ENCODE assay signal across 17 mouse cellular contexts in genomic region chr13:102070740-102071139, GRCm38 (mm10).
A peak's percentile ranks its signal among the peaks of the same experiment; 100 is the strongest.
DNase-seq lines count a peak whose midpoint lies in the region; ATAC-seq and TF ChIP-seq lines count a peak whose summit lies in the region.
"Had no signal": no experiment of that assay in that cellular context is flagged by ENCODE, and none has a peak within 500 bp of the region (broad histone marks: within the 10 kb centered on the region; RNA-seq: fewer than 3 reads in every experiment).

No protein-coding gene starts in this region.

- no peaks in the 10 kb centered on the region for H3K4me1 ChIP-seq in liver, postnatal 0 days (ENCODE audit: insufficient read depth)
- H3K4me1 ChIP-seq in liver, embryonic 12.5 days = peaks cover 18% of the 10 kb centered on the region; the same call in 1 of the 2 replicates
- no peaks in the 10 kb centered on the region for H3K4me1 ChIP-seq in hindbrain, embryonic 13.5 days (replicated peaks)
- H3K4me1 ChIP-seq: midbrain, embryonic 15.5 days had no signal

- no peak overlapping the region for H3K4me2 ChIP-seq in liver, postnatal 0 days (ENCODE audit: low read depth, low read length)
- no peak overlapping the region for H3K4me2 ChIP-seq in liver, embryonic 12.5 days
- no peak overlapping the region for H3K4me2 ChIP-seq in hindbrain, embryonic 13.5 days
- H3K4me2 ChIP-seq: heart, embryonic 11.5 days; midbrain, embryonic 15.5 days had no signal

- H3K27me3 ChIP-seq in liver, postnatal 0 days (ENCODE audit: insufficient read depth, low read length) = no peaks in the 10 kb centered on the region
- H3K27me3 ChIP-seq in liver, embryonic 12.5 days (replicated peaks) = no peaks in the 10 kb centered on the region
- H3K27me3 ChIP-seq in hindbrain, embryonic 13.5 days = no peaks in the 10 kb centered on the region
- H3K27me3 ChIP-seq: midbrain, embryonic 15.5 days had no signal

- 30% methylated on average over 3 of the region's 3 CpGs for WGBS in liver, postnatal 0 days (ENCODE audit: insufficient replicate concordance)
- WGBS in liver, embryonic 12.5 days (ENCODE audit: insufficient replicate concordance) = 11% methylated on average over 3 of the region's 3 CpGs
- 77% methylated on average over 3 of the region's 3 CpGs for WGBS in hindbrain, embryonic 13.5 days

- H3K4me3 ChIP-seq in liver, postnatal 0 days (ENCODE audit: low read depth, low read length) = no peak overlapping the region
- no peak overlapping the region for H3K4me3 ChIP-seq in liver, embryonic 12.5 days
- H3K4me3 ChIP-seq in hindbrain, embryonic 13.5 days = no peak overlapping the region
- H3K4me3 ChIP-seq: hindbrain, embryonic 10.5 days; midbrain, embryonic 15.5 days had no signal

- peak; percentile 16 for DNase-seq in liver, postnatal 0 days
- DNase-seq in thymus, postnatal 4 days = peak; percentile 52
- DNase-seq: cerebellum, adult 11-12 months; gastrocnemius, postnatal 14 days; kidney, postnatal 25 days; lung, adult 18-20 months; lung, postnatal 36 days had no signal

- TF ChIP-seq EP300 in liver, postnatal 0 days (IDR thresholded peaks at IDR 0.05; ENCODE audit: low read depth) = no peak

- no peak overlapping the region for H3K27ac ChIP-seq in liver, postnatal 0 days (ENCODE audit: low read depth)
- H3K27ac ChIP-seq in liver, embryonic 12.5 days = no peak overlapping the region
- H3K27ac ChIP-seq in hindbrain, embryonic 13.5 days = no peak overlapping the region
- H3K27ac ChIP-seq: hindbrain, embryonic 10.5 days; midbrain, embryonic 15.5 days had no signal

- H3K36me3 ChIP-seq in liver, postnatal 0 days (replicated peaks; ENCODE audit: insufficient read depth, low read length) = no peaks in the 10 kb centered on the region
- no peaks in the 10 kb centered on the region for H3K36me3 ChIP-seq in liver, embryonic 12.5 days
- no peaks in the 10 kb centered on the region for H3K36me3 ChIP-seq in hindbrain, embryonic 13.5 days
- H3K36me3 ChIP-seq: hindbrain, embryonic 10.5 days; midbrain, embryonic 15.5 days had no signal

- peak; percentile 44 for ATAC-seq in liver, postnatal 0 days
- ATAC-seq in liver, embryonic 12.5 days = no peak
- peak; percentile 86 for ATAC-seq in common myeloid progenitor, adult 5-6 weeks (replicated peaks; ENCODE audit: low read depth, poor library complexity, severe bottlenecking)
- ATAC-seq in megakaryocyte, adult 5-6 weeks (ENCODE audit: poor library complexity, severe bottlenecking) = peak; percentile 43; the same call in 1 of the 2 replicates
- no peak for ATAC-seq in hindbrain, embryonic 13.5 days (ENCODE audit: low FRiP score)
- no peak for ATAC-seq in cerebellum, adult (ENCODE audit: insufficient number of reproducible peaks, low FRiP score, low TSS enrichment)
- ATAC-seq: activated CD4-positive, CD25-positive, alpha-beta regulatory T cell, adult 4 months; forebrain, postnatal 0 days; midbrain, embryonic 15.5 days had no signal

- H3K9ac ChIP-seq in liver, postnatal 0 days (replicated peaks) = no peak overlapping the region
- no peak overlapping the region for H3K9ac ChIP-seq in liver, embryonic 12.5 days
- no peak overlapping the region for H3K9ac ChIP-seq in hindbrain, embryonic 13.5 days
- H3K9ac ChIP-seq: forebrain, postnatal 0 days; midbrain, embryonic 15.5 days had no signal

- H3K9me3 ChIP-seq in liver, postnatal 0 days (ENCODE audit: low read length) = no peaks in the 10 kb centered on the region
- H3K9me3 ChIP-seq in liver, embryonic 12.5 days (replicated peaks) = no peaks in the 10 kb centered on the region
- no peaks in the 10 kb centered on the region for H3K9me3 ChIP-seq in hindbrain, embryonic 13.5 days
- H3K9me3 ChIP-seq: hindbrain, embryonic 10.5 days; midbrain, embryonic 15.5 days had no signal

- TF ChIP-seq CTCF in liver, postnatal 0 days (IDR thresholded peaks at IDR 0.05; ENCODE audit: low read depth) = no peak

Comparison
In these comparisons a context has a peak if more than half of its experiments do, and no peak if none do; other contexts are left out.
1. ATAC-seq: peak in liver, postnatal 0 days (single experiment), common myeloid progenitor, adult 5-6 weeks (single experiment) and megakaryocyte, adult 5-6 weeks (single experiment); none in liver, embryonic 12.5 days (single experiment), hindbrain, embryonic 13.5 days (single experiment) and cerebellum, adult (single experiment).